Mouse (Mus musculus): Measurements from ENCODE around the gene Tmem202. TPM values are rescaled to one million over a fixed set of nuclear protein-coding genes. Genes with fewer than 3 reads are reported as not detected.

The Tmem202 gene
- polyA plus RNA-seq, 1 experiment from 2014 or later = not detected

DNA sequence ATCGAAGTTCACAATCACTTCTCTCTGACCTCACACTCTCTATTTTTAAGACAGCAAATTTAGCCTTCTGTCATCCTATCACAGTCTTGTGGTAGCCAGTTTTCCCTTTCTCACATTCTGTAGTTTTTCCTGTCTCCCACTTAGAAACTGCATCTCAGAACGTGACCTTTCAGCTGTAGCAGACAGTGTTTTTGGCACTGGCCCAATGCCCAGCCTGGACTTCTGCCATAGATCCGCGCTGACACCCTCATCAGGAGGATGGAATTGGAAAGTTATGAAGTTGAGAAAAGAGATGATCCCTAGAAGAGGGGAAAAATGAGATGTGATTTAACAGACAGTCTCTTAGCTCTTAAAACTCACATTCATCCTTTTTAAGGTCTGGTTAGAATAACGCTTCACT is 20.7 kb downstream of the Tmem202 start:
- H3K4me1 ChIP-seq (ENCODE audit: insufficient read depth, low read length) = no peaks in the 10 kb centered on the region
- ATAC-seq (ENCODE audit: low FRiP score, low TSS enrichment) = no peak
- WGBS = 70% methylated on average over 5 of the region's 5 CpGs
- no peaks in the 10 kb centered on the region for H3K36me3 ChIP-seq (ENCODE audit: insufficient read depth, low read length)
- H3K9me3 ChIP-seq (ENCODE audit: low read length) = no peaks in the 10 kb centered on the region
- H3K9ac ChIP-seq (replicated peaks; ENCODE audit: low read length) = no peak overlapping the region
- no peaks in the 10 kb centered on the region for H3K27me3 ChIP-seq (ENCODE audit: insufficient read depth, low read length)
- no peak overlapping the region for H3K4me3 ChIP-seq (ENCODE audit: low read length)
- no peak overlapping the region for H3K27ac ChIP-seq (ENCODE audit: low read length)
- H3K4me2 ChIP-seq (replicated peaks; ENCODE audit: low read depth, low read length) = no peak overlapping the region

GRCm38 (mm10) chr9:59517127-59517526 is 22.5 kb downstream of the Tmem202 start:
- Histone ChIP-seq H3K27ac (ENCODE audit: low read length) (no peak overlapping the region), H3K4me1 (ENCODE audit: insufficient read depth, low read length) (no peaks in the 10 kb centered on the region)

DNA sequence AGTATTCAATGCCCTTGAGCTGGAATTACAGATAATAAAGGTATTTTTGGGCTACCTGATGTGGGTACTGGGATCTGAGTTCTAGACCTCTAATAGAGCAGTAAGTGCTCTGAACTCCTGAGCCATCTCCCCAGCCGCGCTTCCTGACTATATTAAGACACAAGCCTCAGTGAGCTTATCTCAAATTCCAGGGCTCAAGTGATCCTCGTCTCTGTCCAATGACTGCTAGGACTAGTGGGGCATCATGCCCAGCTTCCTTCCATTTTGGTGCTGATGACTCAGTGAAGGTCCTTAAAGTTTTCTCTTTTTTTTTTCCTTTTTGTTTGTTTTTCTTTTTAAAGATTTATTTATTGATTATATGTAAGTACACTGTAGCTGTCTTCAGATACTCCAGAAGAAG is 24.6 kb downstream of the Tmem202 start:
- H3K27ac ChIP-seq (ENCODE audit: low read length) = no peak overlapping the region
- 73% methylated on average over 3 of the region's 3 CpGs for WGBS
- no peak overlapping the region for H3K4me2 ChIP-seq (replicated peaks; ENCODE audit: low read depth, low read length)
- no peaks in the 10 kb centered on the region for H3K36me3 ChIP-seq (ENCODE audit: insufficient read depth, low read length)
- no peak overlapping the region for H3K4me3 ChIP-seq (ENCODE audit: low read length)
- no peaks in the 10 kb centered on the region for H3K4me1 ChIP-seq (ENCODE audit: insufficient read depth, low read length)
- H3K27me3 ChIP-seq (ENCODE audit: insufficient read depth, low read length) = no peaks in the 10 kb centered on the region
- H3K9me3 ChIP-seq (ENCODE audit: low read length) = no peaks in the 10 kb centered on the region
- H3K9ac ChIP-seq (replicated peaks; ENCODE audit: low read length) = no peak overlapping the region
- no peak for ATAC-seq (ENCODE audit: low FRiP score, low TSS enrichment)

More at GRCm38 (mm10) chr9:59517127-59517526, 22.5 kb downstream of the Tmem202 start:
- no peak overlapping the region for H3K4me3 ChIP-seq (ENCODE audit: low read length)
- H3K9me3 ChIP-seq (ENCODE audit: low read length) = no peaks in the 10 kb centered on the region
- no peak overlapping the region for H3K4me2 ChIP-seq (replicated peaks; ENCODE audit: low read depth, low read length)
- WGBS = 51% methylated on average over 7 of the region's 7 CpGs
- no peaks in the 10 kb centered on the region for H3K27me3 ChIP-seq (ENCODE audit: insufficient read depth, low read length)
- no peaks in the 10 kb centered on the region for H3K36me3 ChIP-seq (ENCODE audit: insufficient read depth, low read length)
- ATAC-seq (ENCODE audit: low FRiP score, low TSS enrichment) = no peak; the same call in 1 of the 2 replicates
- H3K9ac ChIP-seq (replicated peaks; ENCODE audit: low read length) = no peak overlapping the region

- H3K9me3 ChIP-seq (ENCODE audit: low read length) = no peaks in the 10 kb centered on the region
- H3K4me1 ChIP-seq (ENCODE audit: insufficient read depth, low read length) = no peaks in the 10 kb centered on the region
- no peaks in the 10 kb centered on the region for H3K27me3 ChIP-seq (ENCODE audit: insufficient read depth, low read length)
- H3K36me3 ChIP-seq (ENCODE audit: insufficient read depth, low read length) = no peaks in the 10 kb centered on the region
- no peak overlapping the region for H3K27ac ChIP-seq (ENCODE audit: low read length)
- no peak overlapping the region for H3K9ac ChIP-seq (replicated peaks; ENCODE audit: low read length)
- ATAC-seq (ENCODE audit: low FRiP score, low TSS enrichment) = no peak
- 42% methylated on average over 4 of the region's 4 CpGs for WGBS
- H3K4me2 ChIP-seq (replicated peaks; ENCODE audit: low read depth, low read length) = no peak overlapping the region
- no peak overlapping the region for H3K4me3 ChIP-seq (ENCODE audit: low read length)
Observed at GRCm38 (mm10) chr9:59512381-59512780, 27.3 kb downstream of the Tmem202 start.

GRCm38 (mm10) chr9:59508146-59508545 is 31.5 kb downstream of the Tmem202 start:
- Histone ChIP-seq H3K27ac (ENCODE audit: low read length) (no peak overlapping the region), H3K27me3 (ENCODE audit: insufficient read depth, low read length) (no peaks in the 10 kb centered on the region), H3K4me1 (ENCODE audit: insufficient read depth, low read length) (no peaks in the 10 kb centered on the region), H3K9ac (replicated peaks; ENCODE audit: low read length) (no peak overlapping the region), H3K9me3 (ENCODE audit: low read length) (no peaks in the 10 kb centered on the region), H3K36me3 (ENCODE audit: insufficient read depth, low read length) (no peaks in the 10 kb centered on the region), H3K4me2 (replicated peaks; ENCODE audit: low read depth, low read length) (no peak overlapping the region), H3K4me3 (ENCODE audit: low read length) (no peak overlapping the region)
- WGBS = 47% methylated on average over 1 of the region's 1 CpGs
- ATAC-seq (ENCODE audit: low FRiP score, low TSS enrichment) = no peak

DNA sequence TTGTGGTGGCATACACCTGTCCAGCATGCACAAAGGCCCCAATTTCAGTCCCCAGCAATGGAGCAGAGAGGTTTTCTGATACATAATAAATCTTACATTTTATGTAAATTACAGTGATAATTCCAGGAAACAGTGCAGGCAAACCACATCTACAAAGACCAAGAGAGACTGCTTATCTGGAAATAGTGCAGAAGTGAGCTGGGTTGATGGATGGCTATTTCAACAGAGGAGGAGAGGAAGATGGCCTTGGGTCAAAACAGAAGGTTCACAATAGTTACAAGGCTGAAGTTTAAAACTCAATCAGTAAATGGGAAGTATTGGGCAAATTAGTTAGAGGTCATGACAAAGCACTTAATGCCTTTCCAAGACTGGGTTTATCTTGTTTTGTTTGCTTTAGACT is 52.3 kb downstream of the Tmem202 start:
- Histone ChIP-seq H3K4me2 (replicated peaks; ENCODE audit: low read depth, low read length) (peak overlapping the region; percentile 66), H3K4me3 (ENCODE audit: low read length) (peak overlapping the region; percentile 99), H3K36me3 (ENCODE audit: insufficient read depth, low read length) (no peaks in the 10 kb centered on the region), H3K4me1 (ENCODE audit: insufficient read depth, low read length) (peaks cover 7% of the 10 kb centered on the region; the same call in 1 of the 2 replicates), H3K9me3 (ENCODE audit: low read length) (no peaks in the 10 kb centered on the region), H3K27ac (ENCODE audit: low read length) (peak overlapping the region; percentile 97), H3K9ac (replicated peaks; ENCODE audit: low read length) (peak overlapping the region; percentile 97), H3K27me3 (ENCODE audit: insufficient read depth, low read length) (no peaks in the 10 kb centered on the region)
- ATAC-seq (ENCODE audit: low FRiP score, low TSS enrichment) = no peak

GRCm38 (mm10) chr9:59486549-59487065 is 53.0 kb downstream of the Tmem202 start, which contains the start of gene Arih1:
Arih1 (minus strand) TSS chr9:59486618.
- no peaks in the 10 kb centered on the region for H3K27me3 ChIP-seq (ENCODE audit: insufficient read depth, low read length)
- H3K9ac ChIP-seq (replicated peaks; ENCODE audit: low read length) = peak within 1 kb of the TSS; percentile 97
- peak within 1 kb of the TSS; percentile 97 for H3K27ac ChIP-seq (ENCODE audit: low read length)
- no peaks in the 10 kb centered on the region for H3K9me3 ChIP-seq (ENCODE audit: low read length)
- H3K4me3 ChIP-seq (ENCODE audit: low read length) = peak within 1 kb of the TSS; percentile 99
- peak within 1 kb of the TSS; percentile 94 for H3K4me2 ChIP-seq (replicated peaks; ENCODE audit: low read depth, low read length)
- peak; percentile 99 for ATAC-seq (ENCODE audit: low FRiP score, low TSS enrichment)
- under 1% methylated on average over 55 of the region's 56 CpGs for WGBS
- no peaks in the 10 kb centered on the region for H3K36me3 ChIP-seq (ENCODE audit: insufficient read depth, low read length)
- peaks cover 7% of the 10 kb centered on the region; the same call in 1 of the 2 replicates for H3K4me1 ChIP-seq (ENCODE audit: insufficient read depth, low read length)

DNA sequence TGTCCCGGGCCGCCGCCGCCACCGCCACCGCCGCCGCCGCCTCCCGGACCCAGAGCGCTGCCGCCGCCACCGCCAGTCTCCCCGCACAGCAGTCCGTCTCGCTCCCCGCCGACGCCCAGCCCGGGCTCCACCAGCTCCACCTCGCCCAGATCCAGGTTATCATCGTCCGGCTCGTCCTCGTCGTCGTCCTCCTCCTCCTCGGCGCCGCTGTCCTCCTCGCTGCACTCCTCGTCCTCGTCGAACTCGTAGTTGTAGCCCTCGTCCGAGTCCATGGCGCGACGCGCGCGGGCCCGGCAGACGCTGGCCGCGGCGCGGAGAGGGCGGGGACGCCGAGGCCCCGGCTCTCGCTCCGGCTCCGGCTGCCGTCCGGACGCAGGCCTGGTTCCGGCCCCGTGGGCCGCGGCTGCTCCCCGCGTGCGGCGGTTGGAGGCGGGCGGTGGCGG is 53.5 kb downstream of the Tmem202 start:
- Histone ChIP-seq H3K36me3 (ENCODE audit: insufficient read depth, low read length) (no peaks in the 10 kb centered on the region), H3K27ac (ENCODE audit: low read length) (peak overlapping the region; percentile 97), H3K4me1 (ENCODE audit: insufficient read depth, low read length) (peaks cover 7% of the 10 kb centered on the region; the same call in 1 of the 2 replicates), H3K4me3 (ENCODE audit: low read length) (peak overlapping the region; percentile 99), H3K9ac (replicated peaks; ENCODE audit: low read length) (peak overlapping the region; percentile 97), H3K9me3 (ENCODE audit: low read length) (no peaks in the 10 kb centered on the region), H3K27me3 (ENCODE audit: insufficient read depth, low read length) (no peaks in the 10 kb centered on the region), H3K4me2 (replicated peaks; ENCODE audit: low read depth, low read length) (peak overlapping the region; percentile 94)
- under 1% methylated on average over 44 of the region's 71 CpGs for WGBS
- ATAC-seq (ENCODE audit: low FRiP score, low TSS enrichment) = peak; percentile 76

DNA sequence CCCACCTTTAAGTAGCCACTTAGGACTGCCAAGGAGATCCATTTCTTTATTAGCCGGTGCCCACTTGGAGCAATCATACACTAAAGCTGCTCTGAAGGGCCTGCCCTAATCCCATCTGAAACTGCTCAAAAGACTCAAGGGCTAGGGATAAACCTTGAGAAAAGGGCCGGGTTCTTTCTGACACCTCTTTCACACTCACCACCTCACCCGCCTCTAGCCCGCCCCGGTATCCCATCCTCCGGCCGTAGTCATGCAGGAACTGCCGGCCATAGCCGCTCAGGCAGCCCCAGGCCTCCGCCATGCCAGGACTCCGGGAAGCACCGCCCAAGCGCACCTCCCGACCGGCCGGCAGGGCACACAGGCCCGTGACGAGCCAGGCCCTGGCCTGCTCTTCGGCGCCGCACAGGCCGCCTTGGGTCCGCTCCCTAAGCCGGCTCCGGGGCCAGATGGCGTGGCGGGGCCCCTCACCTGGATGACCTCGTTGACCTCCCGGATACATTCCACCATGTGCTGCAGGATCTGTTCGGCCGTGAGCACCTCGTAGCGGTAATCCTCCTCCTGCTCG is 54.1 kb downstream of the Tmem202 start:
- Histone ChIP-seq H3K4me1 (ENCODE audit: insufficient read depth, low read length) (peaks cover 7% of the 10 kb centered on the region; the same call in 1 of the 2 replicates), H3K27me3 (ENCODE audit: insufficient read depth, low read length) (no peaks in the 10 kb centered on the region), H3K4me3 (ENCODE audit: low read length) (peak overlapping the region; percentile 99), H3K4me2 (replicated peaks; ENCODE audit: low read depth, low read length) (peak overlapping the region; percentile 94), H3K9ac (replicated peaks; ENCODE audit: low read length) (peak overlapping the region; percentile 97), H3K27ac (ENCODE audit: low read length) (peak overlapping the region; percentile 97), H3K9me3 (ENCODE audit: low read length) (no peaks in the 10 kb centered on the region), H3K36me3 (ENCODE audit: insufficient read depth, low read length) (no peaks in the 10 kb centered on the region)
- peak; percentile 67 for ATAC-seq (ENCODE audit: low FRiP score, low TSS enrichment)
- under 1% methylated on average over 33 of the region's 34 CpGs for WGBS

GRCm38 (mm10) chr9:59484760-59485159 is 54.9 kb downstream of the Tmem202 start:
- H3K27me3 ChIP-seq (ENCODE audit: insufficient read depth, low read length) = no peaks in the 10 kb centered on the region
- H3K4me2 ChIP-seq (replicated peaks; ENCODE audit: low read depth, low read length) = peak overlapping the region; percentile 94
- no peaks in the 10 kb centered on the region for H3K36me3 ChIP-seq (ENCODE audit: insufficient read depth, low read length)
- 0 out of 2 replicates have a peak overlapping the region, but pooled peaks have one; percentile 53 for H3K27ac ChIP-seq (ENCODE audit: low read length)
- H3K9ac ChIP-seq (replicated peaks; ENCODE audit: low read length) = peak overlapping the region; percentile 97
- 10% methylated on average over 7 of the region's 7 CpGs for WGBS
- H3K9me3 ChIP-seq (ENCODE audit: low read length) = no peaks in the 10 kb centered on the region
- peaks cover 7% of the 10 kb centered on the region; the same call in 1 of the 2 replicates for H3K4me1 ChIP-seq (ENCODE audit: insufficient read depth, low read length)
- peak overlapping the region; percentile 99 for H3K4me3 ChIP-seq (ENCODE audit: low read length)
- no peak for ATAC-seq (ENCODE audit: low FRiP score, low TSS enrichment)
